ENCODE assay signal across 25 mouse cellular contexts in the genomic region with DNA sequence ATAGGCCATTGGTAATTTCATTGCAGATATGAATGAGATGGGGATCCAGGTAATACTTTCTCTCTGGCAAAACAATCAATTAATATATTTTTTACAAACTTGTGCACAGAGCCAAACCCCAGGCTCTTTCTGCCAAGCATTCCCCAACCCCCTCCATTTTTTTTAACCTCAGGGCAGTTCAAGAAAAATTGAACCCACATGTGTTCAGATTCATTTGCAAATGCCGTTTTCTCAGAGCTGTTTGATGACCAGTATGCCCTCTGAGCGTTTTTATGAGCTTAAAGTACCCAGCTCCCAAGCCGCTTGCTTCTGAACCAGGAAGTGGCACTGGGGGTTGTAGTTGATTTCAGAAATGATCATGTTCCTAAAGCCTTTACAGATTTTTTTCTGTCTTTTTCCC.
DNase-seq lines count a peak whose midpoint lies in the region; ATAC-seq lines count a peak whose summit lies in the region.
"Had no signal": no experiment of that assay in that cellular context is flagged by ENCODE, and none has a peak within 500 bp of the region (broad histone marks: within the 10 kb centered on the region; RNA-seq: fewer than 3 reads in every experiment).

No protein-coding gene starts in this region.

- no peaks in the 10 kb centered on the region for H3K27me3 ChIP-seq in midbrain, embryonic 11.5 days (ENCODE audit: control insufficient read depth, insufficient read depth, low read length)
- no peaks in the 10 kb centered on the region for H3K27me3 ChIP-seq in midbrain, embryonic 16.5 days (ENCODE audit: control insufficient read depth, insufficient read depth, low read depth, low read length)
- no peaks in the 10 kb centered on the region for H3K27me3 ChIP-seq in limb, embryonic 11.5 days (ENCODE audit: control insufficient read depth, insufficient read depth, low read length)
- H3K27me3 ChIP-seq: CH12.LX; forebrain, embryonic 13.5 days; hindbrain, embryonic 12.5 days; intestine, embryonic 15.5 days; liver, embryonic 15.5 days; megakaryocyte, embryonic 14.5 days; midbrain, embryonic 13.5 days; stomach, embryonic 15.5 days had no signal

- no peak overlapping the region for H3K27ac ChIP-seq in midbrain, embryonic 11.5 days (ENCODE audit: low read depth, low read length)
- no peak overlapping the region for H3K27ac ChIP-seq in midbrain, embryonic 16.5 days (ENCODE audit: low read length)
- H3K27ac ChIP-seq in limb, embryonic 11.5 days (replicated peaks; ENCODE audit: low read depth, low read length) = peak overlapping the region; percentile 48; the same call in 1 of the 2 replicates
- H3K27ac ChIP-seq: forebrain, embryonic 13.5 days; hindbrain, embryonic 12.5 days; hindbrain, postnatal 0 days; intestine, embryonic 15.5 days; kidney, postnatal 0 days; liver, embryonic 15.5 days; midbrain, embryonic 13.5 days; stomach, embryonic 15.5 days had no signal

- H3K4me2 ChIP-seq in midbrain, embryonic 11.5 days = no peak overlapping the region
- H3K4me2 ChIP-seq in midbrain, embryonic 16.5 days (ENCODE audit: low read length) = no peak overlapping the region
- no peak overlapping the region for H3K4me2 ChIP-seq in limb, embryonic 11.5 days (ENCODE audit: low read depth, severe bottlenecking)
- H3K4me2 ChIP-seq: forebrain, embryonic 13.5 days; hindbrain, embryonic 12.5 days; intestine, embryonic 15.5 days; liver, embryonic 15.5 days; lung, embryonic 14.5 days; midbrain, embryonic 13.5 days; stomach, embryonic 15.5 days had no signal

- DNase-seq in embryo, embryonic 10.5 days (ENCODE audit: low spot score) = peak; percentile 40
- no peak for DNase-seq in embryo, embryonic 10 days (ENCODE audit: low spot score)
- DNase-seq in midbrain, embryonic 11.5 days (ENCODE audit: low spot score, missing footprints) = peak; percentile 39
- peak; percentile 28 for DNase-seq in limb, embryonic 11.5 days (ENCODE audit: low spot score)
- no peak for DNase-seq in lung, postnatal 10 days
- no peak for DNase-seq in adrenal gland, postnatal 10 days
- DNase-seq: adrenal gland, adult 8-10 months; cerebellum, adult 11 months; cerebellum, adult 9-10 months; cerebellum, postnatal 36 days; heart, postnatal 14 days; kidney, adult 2 months; kidney, postnatal 4 days; lung, embryonic 14.5 days had no signal

- H3K36me3 ChIP-seq in midbrain, embryonic 11.5 days (ENCODE audit: control insufficient read depth, insufficient read depth, low read length) = no peaks in the 10 kb centered on the region
- no peaks in the 10 kb centered on the region for H3K36me3 ChIP-seq in midbrain, embryonic 16.5 days (ENCODE audit: control insufficient read depth, insufficient read depth, low read length)
- H3K36me3 ChIP-seq in limb, embryonic 11.5 days (ENCODE audit: control insufficient read depth, insufficient read depth, low read length) = no peaks in the 10 kb centered on the region
- H3K36me3 ChIP-seq: hindbrain, embryonic 12.5 days; intestine, embryonic 15.5 days; liver, embryonic 15.5 days; midbrain, embryonic 13.5 days; stomach, embryonic 15.5 days had no signal

- H3K4me1 ChIP-seq in midbrain, embryonic 11.5 days (ENCODE audit: control insufficient read depth, insufficient read depth, low read length) = no peaks in the 10 kb centered on the region
- 0 out of 2 replicates have a peak, but pooled peaks cover 2% of the 10 kb centered on the region for H3K4me1 ChIP-seq in midbrain, embryonic 16.5 days (ENCODE audit: control insufficient read depth, insufficient read depth, low read length)
- H3K4me1 ChIP-seq in limb, embryonic 11.5 days (ENCODE audit: control insufficient read depth, insufficient read depth, low read length) = peaks cover 11% of the 10 kb centered on the region
- H3K4me1 ChIP-seq: forebrain, embryonic 13.5 days; hindbrain, embryonic 12.5 days; intestine, embryonic 15.5 days; liver, embryonic 15.5 days; megakaryocyte, embryonic 14.5 days; midbrain, embryonic 13.5 days; stomach, embryonic 15.5 days had no signal

- no peak for ATAC-seq in midbrain, embryonic 11.5 days (ENCODE audit: low FRiP score)
- ATAC-seq in midbrain, embryonic 16.5 days = no peak
- no peak for ATAC-seq in limb, embryonic 11.5 days (ENCODE audit: insufficient number of reproducible peaks, low FRiP score, low TSS enrichment, low read depth)
- ATAC-seq: forebrain, embryonic 13.5 days; hindbrain, postnatal 0 days; intestine, embryonic 15.5 days; midbrain, embryonic 13.5 days had no signal

- no peaks in the 10 kb centered on the region for H3K9me3 ChIP-seq in midbrain, embryonic 11.5 days (ENCODE audit: control insufficient read depth, low read length)
- H3K9me3 ChIP-seq in midbrain, embryonic 16.5 days (replicated peaks; ENCODE audit: control insufficient read depth, low read length, poor library complexity, severe bottlenecking) = no peaks in the 10 kb centered on the region
- no peaks in the 10 kb centered on the region for H3K9me3 ChIP-seq in limb, embryonic 11.5 days (ENCODE audit: control insufficient read depth, low read length)
- H3K9me3 ChIP-seq: forebrain, embryonic 13.5 days; hindbrain, embryonic 12.5 days; intestine, embryonic 15.5 days; liver, embryonic 15.5 days; midbrain, embryonic 13.5 days; stomach, embryonic 15.5 days had no signal

- no peak overlapping the region for H3K9ac ChIP-seq in midbrain, embryonic 11.5 days (ENCODE audit: low read length)
- H3K9ac ChIP-seq in midbrain, embryonic 16.5 days (ENCODE audit: low read depth, low read length) = no peak overlapping the region
- no peak overlapping the region for H3K9ac ChIP-seq in limb, embryonic 11.5 days (ENCODE audit: low read length)
- H3K9ac ChIP-seq: forebrain, embryonic 13.5 days; hindbrain, embryonic 12.5 days; intestine, embryonic 15.5 days; liver, embryonic 15.5 days; lung, embryonic 14.5 days; midbrain, embryonic 13.5 days; stomach, embryonic 15.5 days had no signal

- 70% methylated on average over 3 of the region's 3 CpGs for WGBS in midbrain, embryonic 11.5 days
- WGBS in midbrain, embryonic 16.5 days = 59% methylated on average over 3 of the region's 3 CpGs
- 7% methylated on average over 3 of the region's 3 CpGs for WGBS in limb, embryonic 11.5 days

- no peak overlapping the region for H3K4me3 ChIP-seq in midbrain, embryonic 11.5 days (ENCODE audit: low read depth, low read length)
- H3K4me3 ChIP-seq in midbrain, embryonic 16.5 days (ENCODE audit: low read depth, low read length) = no peak overlapping the region
- H3K4me3 ChIP-seq in limb, embryonic 11.5 days (ENCODE audit: low read depth, low read length) = no peak overlapping the region
- H3K4me3 ChIP-seq: forebrain, embryonic 13.5 days; hindbrain, embryonic 12.5 days; intestine, embryonic 15.5 days; liver, embryonic 15.5 days; midbrain, embryonic 13.5 days; stomach, embryonic 15.5 days had no signal

Comparison
In these comparisons a context has a peak if more than half of its experiments do, and no peak if none do; other contexts are left out.
1. DNase-seq: peak in embryo, embryonic 10.5 days (single experiment), midbrain, embryonic 11.5 days (single experiment) and limb, embryonic 11.5 days (single experiment); none in embryo, embryonic 10 days (single experiment), lung, postnatal 10 days (single experiment) and adrenal gland, postnatal 10 days (single experiment).